Mouse (Mus musculus): ENCODE data around the gene Fam136a. TPM values are rescaled to one million over a fixed set of nuclear protein-coding genes. Genes with fewer than 3 reads are reported as not detected.
"Not testable (repeated sequence)": the region's sequence is repeated elsewhere in the genome, so short reads cannot be mapped to it uniquely, and the experiment has no call there.

Gene Fam136a
- polyA plus RNA-seq, 1 experiment from 2014 or later: 111 TPM

- H3K9ac ChIP-seq: not testable (repeated sequence)
Observed at GRCm38 (mm10) chr6:86336340-86336739, 29.1 kb upstream of the Fam136a start.

GRCm38 (mm10) chr6:86343656-86344055 is 21.8 kb upstream of the Fam136a start:
- Histone ChIP-seq H3K4me2 (0 out of 2 replicates have a peak overlapping the region, but pooled peaks have one; percentile 3), H3K9me3 (no peaks in the 10 kb centered on the region), H3K27me3 (no peaks in the 10 kb centered on the region), H3K27ac (no peak overlapping the region), H3K4me1 (no peaks in the 10 kb centered on the region), H3K4me3 (no peak overlapping the region), H3K9ac (no peak overlapping the region), H3K36me3 (no peaks in the 10 kb centered on the region)
- ATAC-seq (ENCODE audit: borderline replicate concordance, extremely low read depth, low FRiP score, low TSS enrichment): no peak
- WGBS: 17% methylated on average over 7 of the region's 7 CpGs

More at GRCm38 (mm10) chr6:86336340-86336739, 29.1 kb upstream of the Fam136a start:
- not testable (repeated sequence) for H3K27me3 ChIP-seq; H3K36me3 ChIP-seq; H3K4me3 ChIP-seq; H3K27ac ChIP-seq; H3K9me3 ChIP-seq; H3K4me1 ChIP-seq; ATAC-seq (ENCODE audit: borderline replicate concordance, extremely low read depth, low FRiP score, low TSS enrichment); H3K4me2 ChIP-seq
- 84% methylated on average over 4 of the region's 4 CpGs for WGBS

- no peak for ATAC-seq (ENCODE audit: borderline replicate concordance, extremely low read depth, low FRiP score, low TSS enrichment)
- no peak overlapping the region for H3K4me3 ChIP-seq
- WGBS: 32% methylated on average over 2 of the region's 2 CpGs
Observed at GRCm38 (mm10) chr6:86346063-86346462, 19.4 kb upstream of the Fam136a start.

GRCm38 (mm10) chr6:86349257-86349656 is 16.2 kb upstream of the Fam136a start:
- Histone ChIP-seq H3K4me3 (no peak overlapping the region), H3K27ac (no peak overlapping the region), H3K9ac (no peak overlapping the region), H3K27me3 (no peaks in the 10 kb centered on the region), H3K9me3 (no peaks in the 10 kb centered on the region), H3K36me3 (no peaks in the 10 kb centered on the region), H3K4me2 (no peak overlapping the region), H3K4me1 (no peaks in the 10 kb centered on the region)
- 49% methylated on average over 7 of the region's 7 CpGs for WGBS
- ATAC-seq (ENCODE audit: borderline replicate concordance, extremely low read depth, low FRiP score, low TSS enrichment): no peak

More at GRCm38 (mm10) chr6:86346063-86346462, 19.4 kb upstream of the Fam136a start:
- no peak overlapping the region for H3K27ac ChIP-seq
- no peaks in the 10 kb centered on the region for H3K9me3 ChIP-seq
- no peak overlapping the region for H3K9ac ChIP-seq
- no peaks in the 10 kb centered on the region for H3K27me3 ChIP-seq
- H3K4me1 ChIP-seq: no peaks in the 10 kb centered on the region
- H3K36me3 ChIP-seq: no peaks in the 10 kb centered on the region
- H3K4me2 ChIP-seq: no peak overlapping the region

- no peak overlapping the region for H3K4me3 ChIP-seq
- H3K4me1 ChIP-seq: no peaks in the 10 kb centered on the region
- no peak for ATAC-seq (ENCODE audit: borderline replicate concordance, extremely low read depth, low FRiP score, low TSS enrichment)
- no peaks in the 10 kb centered on the region for H3K27me3 ChIP-seq
- 55% methylated on average over 3 of the region's 3 CpGs for WGBS
- no peaks in the 10 kb centered on the region for H3K9me3 ChIP-seq
- no peak overlapping the region for H3K4me2 ChIP-seq
- H3K9ac ChIP-seq: no peak overlapping the region
- H3K27ac ChIP-seq: no peak overlapping the region
- no peaks in the 10 kb centered on the region for H3K36me3 ChIP-seq
Observed at GRCm38 (mm10) chr6:86354948-86355347, 10.5 kb upstream of the Fam136a start.

GRCm38 (mm10) chr6:86356956-86357355 is 8.5 kb upstream of the Fam136a start:
- Histone ChIP-seq H3K9me3 (no peaks in the 10 kb centered on the region), H3K27ac (no peak overlapping the region), H3K9ac (no peak overlapping the region), H3K27me3 (no peaks in the 10 kb centered on the region), H3K36me3 (no peaks in the 10 kb centered on the region), H3K4me3 (no peak overlapping the region), H3K4me2 (no peak overlapping the region), H3K4me1 (no peaks in the 10 kb centered on the region)
- WGBS: 73% methylated on average over 9 of the region's 9 CpGs
- no peak for ATAC-seq (ENCODE audit: borderline replicate concordance, extremely low read depth, low FRiP score, low TSS enrichment)

GRCm38 (mm10) chr6:86360691-86361090 is 4.8 kb upstream of the Fam136a start:
- Histone ChIP-seq H3K4me1 (0 out of 2 replicates have a peak, but pooled peaks cover 5% of the 10 kb centered on the region), H3K9me3 (no peaks in the 10 kb centered on the region), H3K4me3 (no peak overlapping the region), H3K36me3 (no peaks in the 10 kb centered on the region), H3K27ac (no peak overlapping the region), H3K4me2 (no peak overlapping the region), H3K9ac (no peak overlapping the region), H3K27me3 (no peaks in the 10 kb centered on the region)
- ATAC-seq (ENCODE audit: borderline replicate concordance, extremely low read depth, low FRiP score, low TSS enrichment): no peak
- 43% methylated on average over 7 of the region's 7 CpGs for WGBS

- H3K4me1 ChIP-seq: peaks cover 8% of the 10 kb centered on the region
- H3K4me3 ChIP-seq: no peak overlapping the region
- H3K9ac ChIP-seq: no peak overlapping the region
- no peaks in the 10 kb centered on the region for H3K36me3 ChIP-seq
- no peak overlapping the region for H3K4me2 ChIP-seq
- ATAC-seq (ENCODE audit: borderline replicate concordance, extremely low read depth, low FRiP score, low TSS enrichment): no peak
- H3K27ac ChIP-seq: no peak overlapping the region
- H3K27me3 ChIP-seq: no peaks in the 10 kb centered on the region
- no peaks in the 10 kb centered on the region for H3K9me3 ChIP-seq
- WGBS: 83% methylated on average over 7 of the region's 7 CpGs
Observed at GRCm38 (mm10) chr6:86361373-86361772, 4.1 kb upstream of the Fam136a start.

GRCm38 (mm10) chr6:86364442-86365141 is 854 bp upstream of the Fam136a start:
- H3K9me3 ChIP-seq: no peaks in the 10 kb centered on the region
- peak; percentile 41; the same call in 1 of the 2 replicates for ATAC-seq (ENCODE audit: borderline replicate concordance, extremely low read depth, low FRiP score, low TSS enrichment)
- H3K36me3 ChIP-seq: peaks cover 16% of the 10 kb centered on the region; the same call in 1 of the 2 replicates
- peak overlapping the region; percentile 85 for H3K4me3 ChIP-seq
- peak overlapping the region; percentile 54 for H3K9ac ChIP-seq
- under 1% methylated on average over 17 of the region's 17 CpGs for WGBS
- 0 out of 2 replicates have a peak overlapping the region, but pooled peaks have one; percentile 13 for H3K27ac ChIP-seq
- no peaks in the 10 kb centered on the region for H3K27me3 ChIP-seq
- peak overlapping the region; percentile 94 for H3K4me2 ChIP-seq
- peaks cover 12% of the 10 kb centered on the region for H3K4me1 ChIP-seq

- Histone ChIP-seq H3K9ac (peak overlapping the region; percentile 71), H3K27ac (peak overlapping the region; percentile 80), H3K4me2 (peak overlapping the region; percentile 94), H3K27me3 (no peaks in the 10 kb centered on the region), H3K36me3 (peaks cover 16% of the 10 kb centered on the region; the same call in 1 of the 2 replicates), H3K9me3 (no peaks in the 10 kb centered on the region), H3K4me1 (peaks cover 18% of the 10 kb centered on the region), H3K4me3 (peak overlapping the region; percentile 85)
- WGBS: 32% methylated on average over 25 of the region's 25 CpGs
- ATAC-seq (ENCODE audit: borderline replicate concordance, extremely low read depth, low FRiP score, low TSS enrichment): no peak
Observed at GRCm38 (mm10) chr6:86366125-86366852, 843 bp downstream of the Fam136a start.

GRCm38 (mm10) chr6:86366853-86367249 is 1.4 kb downstream of the Fam136a start:
- Histone ChIP-seq H3K4me2 (peak overlapping the region; percentile 94), H3K4me3 (peak overlapping the region; percentile 85), H3K27me3 (no peaks in the 10 kb centered on the region), H3K36me3 (peaks cover 16% of the 10 kb centered on the region; the same call in 1 of the 2 replicates), H3K9me3 (no peaks in the 10 kb centered on the region), H3K27ac (0 out of 2 replicates have a peak overlapping the region, but pooled peaks have one; percentile 80), H3K4me1 (peaks cover 18% of the 10 kb centered on the region), H3K9ac (no peak overlapping the region)
- no peak for ATAC-seq (ENCODE audit: borderline replicate concordance, extremely low read depth, low FRiP score, low TSS enrichment)
- WGBS: 56% methylated on average over 2 of the region's 2 CpGs

GRCm38 (mm10) chr6:86368479-86368878 is 3.0 kb downstream of the Fam136a start:
- Histone ChIP-seq H3K9me3 (no peaks in the 10 kb centered on the region), H3K27ac (no peak overlapping the region), H3K36me3 (peaks cover 16% of the 10 kb centered on the region; the same call in 1 of the 2 replicates), H3K27me3 (no peaks in the 10 kb centered on the region), H3K4me3 (no peak overlapping the region), H3K4me1 (peaks cover 26% of the 10 kb centered on the region), H3K9ac (no peak overlapping the region), H3K4me2 (no peak overlapping the region)
- no peak for ATAC-seq (ENCODE audit: borderline replicate concordance, extremely low read depth, low FRiP score, low TSS enrichment)
- WGBS: 92% methylated on average over 5 of the region's 5 CpGs

Measured in lung, embryonic 15.5 days (tissue).